Mouse (Mus musculus) thymus, postnatal 14 days (tissue): ENCODE data around the gene St3gal3.

Experiments used
- DNase-seq: peaks from one replicate; pipeline ENCODE4 v3.0.0; 2021

St3gal3 gene

DNA sequence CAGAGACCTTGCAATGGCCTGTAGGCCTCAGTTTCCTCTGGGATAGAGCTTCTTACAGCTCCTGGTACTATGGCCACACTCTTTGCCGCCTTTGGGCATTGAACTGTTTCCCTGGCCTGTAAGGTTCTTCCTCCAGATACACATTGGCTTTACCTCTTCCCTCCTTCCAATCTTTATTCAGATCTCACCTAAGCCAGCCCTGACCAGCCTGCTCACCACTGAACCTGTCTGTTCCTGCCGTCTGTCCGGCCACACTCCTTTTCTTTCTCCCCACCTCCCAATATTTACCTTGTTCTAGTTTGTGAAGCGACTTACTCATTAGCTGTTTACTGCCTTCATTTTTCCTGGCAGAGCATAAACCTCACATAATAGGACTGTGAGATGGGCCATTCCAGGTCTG, 155.5 kb downstream of the St3gal3 start:
- no peak for DNase-seq

- no peak for DNase-seq
Observed at GRCm38 (mm10) chr4:117978282-117978681, 156.4 kb downstream of the St3gal3 start.

DNA sequence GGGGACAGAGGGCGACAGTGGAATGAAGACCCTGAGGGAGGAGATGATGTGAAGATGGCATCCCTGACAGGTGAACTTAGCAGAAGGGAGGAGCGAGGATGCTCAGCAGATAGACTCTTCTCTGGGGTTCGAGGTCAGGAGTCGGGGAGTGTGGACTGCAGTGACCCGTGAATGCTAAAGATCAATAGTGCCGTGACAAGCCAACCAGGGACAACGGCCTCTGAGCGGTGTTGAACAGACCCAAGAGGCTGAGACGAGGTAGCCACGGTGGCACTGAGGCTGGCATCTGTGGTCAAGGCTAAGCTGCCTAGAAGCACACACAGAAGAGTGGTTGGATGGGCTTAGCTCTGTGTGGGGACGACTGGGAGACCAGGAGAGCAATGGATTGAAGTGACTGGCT, 156.9 kb downstream of the St3gal3 start:
- DNase-seq, result no peak

GRCm38 (mm10) chr4:117977371-117977770, 157.3 kb downstream of the St3gal3 start:
- DNase-seq, result no peak

DNA sequence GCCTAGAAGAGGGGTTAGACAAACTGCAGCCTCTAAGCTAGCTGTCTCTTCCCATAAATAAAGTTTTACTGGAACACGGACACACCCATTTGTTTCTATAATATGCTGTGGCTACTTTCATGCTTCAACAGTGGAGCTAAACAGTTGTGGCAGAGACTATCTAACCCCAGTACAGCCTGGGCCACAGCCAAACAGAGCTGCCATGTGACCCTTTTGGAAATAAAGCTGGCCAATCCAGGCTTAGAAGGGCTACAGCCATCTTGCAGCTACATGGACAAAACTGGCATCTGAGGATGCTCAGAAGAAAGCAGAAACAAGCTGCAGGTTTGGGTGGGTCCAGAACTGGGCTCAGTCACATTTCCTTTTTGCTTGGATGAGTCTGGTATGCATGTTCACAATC, 158.9 kb downstream of the St3gal3 start:
- DNase-seq, result no peak

- DNase-seq, result no peak
Observed at GRCm38 (mm10) chr4:117974719-117975118, 160.0 kb downstream of the St3gal3 start.

- DNase-seq, result no peak
Observed at GRCm38 (mm10) chr4:117972999-117973398, 161.7 kb downstream of the St3gal3 start.

- DNase-seq, result no peak
Observed at GRCm38 (mm10) chr4:117964346-117965025, 170.2 kb downstream of the St3gal3 start.

DNA sequence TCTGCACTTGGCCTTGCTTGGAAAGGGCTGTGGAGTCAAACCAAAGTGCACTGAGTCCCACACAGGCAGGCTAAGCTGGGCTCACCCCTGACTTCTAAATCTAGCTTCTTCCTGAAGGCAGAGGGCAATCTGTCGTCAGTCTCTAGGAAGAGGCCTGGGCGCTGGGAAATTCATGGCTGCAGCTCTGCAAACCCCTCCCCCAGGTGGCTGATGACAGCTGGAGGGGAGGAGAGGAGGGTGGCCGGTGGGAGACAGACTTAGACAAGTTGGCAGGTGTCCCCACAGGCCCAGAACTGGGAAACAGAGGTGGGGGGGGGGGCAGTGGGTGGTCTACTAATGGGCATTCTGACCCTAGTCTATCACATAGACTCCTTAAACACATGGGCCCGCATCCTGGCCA, 177.2 kb downstream of the St3gal3 start:
- no peak for DNase-seq

DNA sequence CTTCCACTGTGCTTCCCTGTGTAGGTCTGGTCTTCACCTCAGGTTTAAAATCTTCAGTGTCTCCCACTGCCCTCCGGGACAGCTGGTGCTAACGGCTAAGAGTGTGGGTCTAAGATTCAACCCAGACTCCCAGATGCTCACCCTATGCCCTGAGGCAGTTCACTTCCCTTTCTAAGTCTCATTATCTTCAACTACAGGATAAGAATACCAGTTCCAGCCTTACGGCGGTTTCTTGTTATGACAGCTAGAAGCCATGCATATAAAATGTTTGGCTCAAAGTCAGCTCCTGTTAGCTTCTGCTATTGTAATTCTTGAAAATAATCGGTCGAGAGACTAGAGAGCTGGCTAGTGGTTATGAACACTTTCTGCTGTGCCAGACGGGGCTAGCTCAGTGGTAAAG, 187.2 kb downstream of the St3gal3 start:
- DNase-seq, result no peak

- no peak for DNase-seq
Observed at GRCm38 (mm10) chr4:117946639-117947305, 187.9 kb downstream of the St3gal3 start.

GRCm38 (mm10) chr4:117943317-117943716, 191.4 kb downstream of the St3gal3 start:
- DNase-seq, result no peak

DNA sequence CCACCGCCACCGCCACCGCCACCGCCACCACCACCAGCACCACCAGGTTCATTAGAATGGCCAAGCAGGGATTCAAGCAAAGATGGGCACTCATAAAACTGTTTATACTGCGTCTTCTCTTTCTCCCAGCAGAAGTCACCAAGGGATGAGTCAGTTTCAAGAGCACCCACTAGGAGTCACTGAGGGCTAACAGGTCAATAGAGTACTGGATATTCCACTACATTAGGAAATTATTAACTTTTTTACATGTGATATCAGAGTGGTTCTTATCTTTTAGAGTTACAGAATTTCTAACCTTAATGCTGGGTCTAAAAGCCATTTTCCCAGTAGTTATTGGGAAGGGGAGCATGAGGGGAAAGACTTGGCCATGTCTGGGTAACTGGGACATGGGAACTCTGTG, 197.8 kb downstream of the St3gal3 start:
- DNase-seq, result no peak

DNA sequence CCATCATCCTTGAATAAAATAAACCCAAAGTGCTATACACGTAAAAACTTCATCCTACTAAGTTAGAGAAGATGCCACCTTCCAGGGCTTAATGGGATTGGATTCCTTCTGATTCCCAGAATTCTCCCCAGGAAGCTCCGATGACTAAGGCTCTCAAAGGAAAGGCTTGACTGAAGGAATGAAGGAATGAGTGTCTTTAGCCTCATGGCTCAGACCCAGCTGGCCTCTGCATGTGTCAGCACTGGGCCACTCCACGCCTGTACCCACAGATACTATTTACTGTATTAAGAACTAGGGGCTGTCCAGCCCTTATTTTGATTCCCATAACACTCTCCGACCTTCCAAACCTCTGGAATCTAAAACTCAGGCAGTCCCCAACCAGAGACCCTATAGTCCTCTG, 200.6 kb downstream of the St3gal3 start:
- DNase-seq, result no peak

- DNase-seq, result no peak
Observed at GRCm38 (mm10) chr4:117933248-117933647, 201.5 kb downstream of the St3gal3 start.

DNA sequence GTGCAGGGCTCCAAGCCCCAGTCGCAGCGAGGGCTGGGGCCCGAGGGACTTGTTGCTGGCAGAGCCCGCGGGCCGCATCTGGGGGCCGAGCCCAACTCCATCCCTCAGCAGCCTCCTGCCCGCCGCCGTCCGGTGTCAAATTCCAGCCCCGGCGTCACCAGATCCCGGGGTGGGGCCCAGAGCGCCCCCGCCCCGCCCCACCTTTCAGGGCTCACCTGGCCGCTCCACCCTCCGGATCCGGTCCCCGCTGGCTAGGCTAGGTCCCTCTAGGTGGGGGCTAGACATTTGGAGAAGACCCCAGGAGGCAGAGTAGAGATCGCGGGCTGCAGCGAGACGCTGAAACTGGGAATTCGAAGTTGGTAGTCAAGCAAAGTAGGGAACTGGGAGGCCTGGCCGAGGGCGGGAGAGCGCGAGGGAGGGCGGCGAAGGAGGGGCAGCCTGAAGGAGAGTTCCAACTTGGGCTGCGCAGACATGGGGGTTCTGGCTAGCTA, 205.3 kb downstream of the St3gal3 start, which contains the start of gene Artn:
TSS of gene Artn (minus strand) at position 373 of the 491 bp plus-strand sequence.
- DNase-seq, result no peak

- DNase-seq, result peak; percentile 14
Observed at GRCm38 (mm10) chr4:117928699-117929241, 205.9 kb downstream of the St3gal3 start.

- peak; percentile 36 for DNase-seq
Observed at GRCm38 (mm10) chr4:117928234-117928633, 206.5 kb downstream of the St3gal3 start.

DNA sequence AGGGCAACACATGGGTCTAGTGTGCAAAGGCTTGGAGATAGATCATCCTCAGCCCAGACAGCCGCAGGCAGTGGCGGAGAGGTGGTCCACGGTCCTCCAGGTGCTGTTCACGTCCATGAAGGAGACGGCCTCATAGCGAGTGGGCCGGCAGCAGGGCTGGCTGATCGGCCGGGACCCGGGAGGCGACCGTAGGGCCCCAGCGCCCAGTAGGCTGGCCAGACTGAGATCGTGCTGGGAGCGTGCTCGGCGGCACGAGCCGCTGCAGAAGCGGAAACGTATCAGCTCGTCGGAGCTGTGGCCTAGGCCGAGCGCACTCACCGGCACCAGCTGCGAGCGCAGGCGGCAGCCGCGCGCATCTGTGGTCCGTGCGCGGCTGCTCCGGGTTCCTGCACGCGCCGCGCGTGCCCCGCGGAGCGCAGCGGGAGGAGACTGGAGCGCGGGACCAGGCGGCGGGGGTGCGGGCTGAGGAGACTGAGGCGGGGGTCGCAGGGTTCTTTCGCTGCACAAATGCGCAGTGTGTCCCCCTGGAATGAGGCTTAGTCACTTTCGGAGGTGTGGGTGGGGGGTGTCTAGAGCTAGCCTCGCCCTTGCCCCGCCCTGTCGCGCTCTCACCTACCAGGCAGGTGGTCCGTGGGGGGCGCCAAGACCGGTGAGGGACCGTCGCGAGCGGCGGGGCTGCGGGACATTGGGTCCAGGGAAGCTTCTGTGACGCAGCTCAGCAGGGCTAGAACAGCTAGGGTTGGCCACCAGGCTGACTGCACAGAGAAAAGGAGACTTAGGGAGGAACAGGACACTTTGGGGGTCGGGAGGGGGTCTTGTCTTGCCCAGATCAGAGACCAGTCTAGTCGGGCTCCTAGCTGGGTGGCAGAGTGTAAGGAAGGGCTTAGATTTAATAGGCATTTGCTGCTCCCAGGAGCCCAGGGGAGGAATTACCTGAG, 207.9 kb downstream of the St3gal3 start:
- peak; percentile 41 for DNase-seq

DNA sequence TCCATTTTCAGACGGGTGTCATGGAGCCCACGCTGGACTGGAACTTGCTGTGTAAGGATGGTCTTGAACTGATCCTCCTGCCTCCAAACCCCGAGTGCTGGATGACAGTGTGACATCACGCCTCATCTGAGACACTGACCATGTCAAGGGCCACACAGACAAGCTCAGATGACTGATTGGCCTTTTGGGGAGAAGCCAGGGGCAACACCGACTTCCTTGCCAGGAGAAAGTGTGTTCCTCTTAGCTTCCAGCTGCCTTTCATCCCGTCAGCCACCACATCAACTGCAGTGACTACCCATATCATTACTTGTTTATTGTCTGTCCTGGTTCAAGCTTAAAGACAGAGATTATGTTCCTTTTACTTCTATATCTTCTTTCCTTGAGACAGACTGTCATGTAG, 209.8 kb downstream of the St3gal3 start:
- DNase-seq, result no peak

- DNase-seq, result no peak
Observed at GRCm38 (mm10) chr4:117923450-117923849, 211.3 kb downstream of the St3gal3 start.

- no peak for DNase-seq
Observed at GRCm38 (mm10) chr4:117921358-117921757, 213.4 kb downstream of the St3gal3 start.

DNA sequence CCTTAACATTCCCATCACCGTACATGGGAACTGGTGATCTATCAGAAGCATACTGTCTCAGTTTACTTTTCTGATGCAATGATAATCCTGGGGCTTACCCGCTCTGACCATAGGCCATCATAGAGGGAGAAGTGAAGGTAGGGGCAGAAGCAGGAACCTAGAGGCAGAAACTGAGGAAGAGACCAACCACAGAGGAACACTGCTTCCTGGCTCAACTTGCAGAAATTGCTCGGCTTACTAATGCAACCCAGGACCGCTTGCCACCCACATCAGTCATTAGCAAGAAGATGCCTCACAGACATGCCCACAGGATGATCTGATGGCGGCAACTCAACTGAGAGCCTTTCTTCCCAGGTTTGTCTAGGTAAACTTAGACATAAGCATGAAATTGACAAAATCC, 216.0 kb downstream of the St3gal3 start:
- no peak for DNase-seq
